Mouse (Mus musculus) kidney, adult 11 months (tissue): Measurements from ENCODE around the gene Pgap3.
"Not testable (repeated sequence)": the region's sequence is repeated elsewhere in the genome, so short reads cannot be mapped to it uniquely, and the experiment has no call there.

Experiments
- DNase-seq: peaks from one replicate; pipeline ENCODE4 v3.0.0; 2022

Gene Pgap3

DNA sequence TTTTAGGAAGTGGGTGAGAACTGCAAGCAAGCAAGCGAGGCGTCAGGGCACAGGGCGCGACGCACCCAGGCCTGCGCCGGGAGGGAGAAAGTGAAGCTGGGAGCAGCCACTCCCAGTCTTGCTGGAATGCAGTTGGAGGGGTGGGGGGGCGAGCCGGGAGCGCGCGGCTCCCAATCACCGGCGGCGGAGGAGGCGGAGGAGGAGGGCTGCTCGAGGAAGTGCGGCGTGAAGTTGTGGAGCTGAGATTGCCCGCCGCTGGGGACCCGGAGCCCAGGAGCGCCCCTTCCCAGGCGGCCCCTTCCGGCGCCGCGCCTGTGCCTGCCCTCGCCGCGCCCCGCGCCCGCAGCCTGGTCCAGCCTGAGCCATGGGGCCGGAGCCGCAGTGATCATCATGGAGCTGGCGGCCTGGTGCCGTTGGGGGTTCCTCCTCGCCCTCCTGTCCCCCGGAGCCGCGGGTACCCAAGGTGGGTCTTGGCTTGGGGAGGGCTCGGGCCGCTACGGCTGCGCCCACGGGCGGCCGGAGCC lies 12.0 kb upstream of the Pgap3 start, which contains the start of gene Erbb2:
TSS of gene Erbb2 (plus strand) at position 198 of the 524 bp plus-strand sequence.
- DNase-seq: peak; percentile 82

DNA sequence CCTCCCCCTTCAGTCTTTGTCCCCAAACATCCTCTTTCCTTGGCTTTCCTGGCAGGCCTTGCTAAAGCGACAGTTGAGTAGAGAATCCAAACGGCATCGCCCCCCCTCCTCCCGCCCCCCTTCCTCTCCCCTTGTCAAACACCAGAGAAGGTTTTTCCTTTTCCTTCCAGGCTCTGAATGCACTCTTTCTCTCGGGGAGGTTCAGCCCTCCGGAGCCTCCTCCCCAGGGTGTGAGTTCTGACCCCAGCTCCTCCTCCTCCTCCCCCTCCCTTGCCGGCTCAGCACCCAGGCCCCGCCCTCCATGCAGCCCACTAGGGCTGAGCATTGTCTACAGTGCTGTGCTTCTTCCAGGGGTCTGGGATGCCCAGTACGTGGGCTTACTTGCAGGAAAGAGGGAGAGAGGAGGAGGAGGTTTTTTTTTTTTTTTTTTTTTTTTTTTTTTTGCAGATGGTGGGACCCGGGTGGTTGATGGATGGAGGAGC lies 9.1 kb upstream of the Pgap3 start:
- peak; percentile 72 for DNase-seq

DNA sequence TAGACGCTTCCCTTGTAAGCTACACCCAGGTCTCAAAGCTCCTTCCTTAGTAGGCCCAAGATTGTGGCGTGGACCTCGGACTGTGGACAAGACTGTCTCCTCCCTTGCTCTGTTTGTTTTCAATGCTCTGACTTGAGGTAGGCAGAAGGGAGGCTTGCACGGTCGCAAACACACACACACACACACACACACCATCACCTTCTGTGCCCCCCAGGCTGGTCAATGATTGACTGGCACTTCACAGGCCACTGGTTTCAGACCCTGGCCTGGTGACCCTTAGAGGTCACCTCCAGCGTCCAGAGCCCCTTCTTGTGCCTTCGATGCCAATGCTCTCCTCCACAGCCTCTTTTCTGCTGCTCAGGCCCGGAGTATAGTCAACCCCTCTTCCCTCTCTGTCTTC lies 8.6 kb upstream of the Pgap3 start:
- DNase-seq: peak; percentile 92

DNA sequence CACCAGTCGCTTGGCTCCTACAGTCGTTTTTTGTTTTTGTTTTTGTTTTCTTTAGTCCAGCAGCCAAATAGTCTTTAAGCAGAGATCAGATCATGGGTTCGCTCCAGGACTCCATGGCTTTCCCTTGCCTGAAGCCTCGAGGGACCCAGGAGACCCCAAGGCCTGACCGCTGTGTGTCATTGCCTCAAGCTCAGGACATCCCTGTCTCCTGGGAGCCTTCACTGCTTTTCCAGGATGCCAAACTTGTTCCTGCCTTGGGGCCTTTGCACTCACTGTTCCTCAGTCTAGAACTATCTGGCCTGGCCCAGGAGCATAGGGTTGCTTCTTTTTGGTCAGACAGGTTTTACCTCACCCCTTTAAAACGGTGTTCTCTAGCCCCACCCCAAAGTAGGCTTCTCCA lies 6.3 kb upstream of the Pgap3 start:
- DNase-seq: no peak

DNA sequence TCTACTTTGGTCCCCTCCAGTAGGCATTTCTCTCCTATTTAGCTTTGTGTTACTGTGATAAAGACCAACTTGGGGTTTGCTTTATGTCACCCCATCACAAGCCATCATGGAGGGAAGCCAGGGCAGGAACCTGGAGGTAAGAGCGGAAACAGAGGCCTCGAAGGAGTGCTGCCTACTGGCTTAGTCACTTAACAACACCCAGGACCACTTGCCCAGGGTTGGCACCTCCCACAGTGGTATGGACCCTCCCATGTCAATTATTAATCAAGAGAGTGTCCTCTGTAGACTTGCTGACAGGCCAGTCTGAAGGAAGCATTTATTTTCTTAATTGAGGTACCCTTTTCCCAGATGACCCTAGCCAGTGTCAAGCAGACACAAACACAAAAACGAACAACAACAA lies 526 bp upstream of the Pgap3 start:
- DNase-seq: peak; percentile 84

DNA sequence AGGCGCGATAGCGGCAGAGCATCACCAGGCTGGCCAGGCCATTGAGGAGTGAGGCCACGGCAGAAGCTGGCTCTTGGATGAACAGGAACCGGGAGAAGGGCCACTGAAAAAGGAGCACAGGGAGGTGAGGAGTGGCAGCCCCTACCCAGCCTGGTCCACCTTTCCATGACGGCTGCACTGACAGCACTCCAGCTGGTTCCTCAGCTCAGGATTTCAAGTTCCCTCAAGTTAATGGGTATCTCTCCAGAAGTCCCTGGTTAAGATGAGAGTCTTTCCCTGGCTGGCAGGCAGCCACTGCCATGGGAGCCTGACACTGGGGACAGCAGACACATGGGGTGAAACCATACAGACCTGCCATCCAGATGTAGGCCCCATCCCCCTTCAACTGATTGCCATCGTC lies 2.3 kb downstream of the Pgap3 start:
- DNase-seq: no peak

DNA sequence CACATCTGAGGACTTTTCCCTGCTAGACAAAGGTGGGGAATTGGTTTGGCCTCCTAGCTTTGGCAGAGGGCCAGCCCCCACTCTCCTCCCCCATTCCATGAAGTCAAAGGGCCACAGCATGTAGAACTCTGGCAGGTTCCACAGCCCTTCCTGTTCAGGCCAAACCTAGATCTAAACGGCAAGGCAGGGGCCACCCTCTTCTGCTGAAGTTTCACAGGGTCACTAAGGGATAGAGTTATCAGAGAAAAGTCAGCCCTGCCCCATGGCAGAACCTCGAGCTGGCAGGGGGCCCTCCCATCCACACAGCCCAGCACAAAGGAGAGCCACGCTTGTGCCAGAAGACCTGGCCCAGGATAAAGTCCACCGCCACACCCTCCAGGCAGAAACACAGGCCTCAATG lies 5.2 kb downstream of the Pgap3 start:
- peak; percentile 85 for DNase-seq

DNA sequence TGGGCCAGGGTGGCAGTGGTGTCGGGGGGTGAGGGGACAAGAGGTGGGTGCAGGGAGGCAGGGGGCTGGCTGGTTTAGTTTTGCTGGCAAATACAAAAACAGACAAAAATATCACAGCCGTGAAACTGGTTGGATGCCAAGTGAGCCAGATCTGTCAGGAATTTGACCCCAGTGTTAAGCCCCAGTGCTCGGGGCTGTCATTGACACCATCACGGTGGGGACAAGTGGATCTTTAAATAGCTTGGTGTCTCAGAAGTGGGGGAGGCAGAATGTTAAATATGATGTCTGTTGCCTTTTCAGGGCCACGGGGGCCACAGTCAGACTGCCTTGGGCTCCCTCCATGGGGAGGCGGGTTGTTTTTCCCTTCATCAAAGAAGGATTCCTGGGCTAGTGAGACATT lies 6.0 kb downstream of the Pgap3 start:
- no peak for DNase-seq

DNA sequence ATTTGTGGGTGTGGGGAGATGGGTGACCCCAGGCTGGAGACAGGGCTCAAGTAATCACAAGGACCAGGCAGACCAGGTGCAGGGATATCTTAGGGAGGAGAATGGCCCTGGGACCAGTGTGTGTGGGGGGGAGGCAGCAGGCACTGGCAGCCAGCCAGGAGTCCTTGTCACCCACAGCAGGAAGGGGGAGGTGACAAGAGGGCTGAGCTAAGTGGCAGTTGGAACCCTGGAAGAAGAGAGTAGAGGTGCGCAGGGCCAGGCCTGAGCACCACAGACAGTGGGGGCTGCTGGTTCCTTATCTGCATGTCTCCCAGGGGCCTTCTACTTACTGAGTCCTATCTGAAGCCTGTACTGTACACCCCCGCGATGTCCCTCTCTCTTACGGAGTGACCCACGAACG lies 7.0 kb downstream of the Pgap3 start:
- DNase-seq: no peak

DNA sequence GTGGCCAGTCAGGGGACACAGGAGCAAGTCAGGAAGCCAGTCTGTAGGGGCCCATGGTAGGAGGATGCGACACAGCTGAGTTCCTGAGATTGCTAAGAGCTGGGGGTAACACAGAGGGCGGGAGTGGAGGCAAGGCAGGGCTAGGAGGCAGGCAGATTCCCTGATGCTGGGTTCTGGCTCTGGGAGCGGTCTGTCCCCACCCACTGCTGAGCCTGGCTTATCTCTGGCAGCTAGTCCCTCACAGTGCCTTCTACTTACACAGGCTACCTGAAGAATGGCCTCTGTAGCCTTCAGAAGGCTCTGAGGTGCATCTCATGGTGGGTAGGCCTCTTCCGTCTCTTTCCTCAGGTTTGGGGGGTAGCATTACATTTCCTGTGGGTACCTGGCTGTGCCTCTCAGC lies 7.6 kb downstream of the Pgap3 start:
- no peak for DNase-seq

DNA sequence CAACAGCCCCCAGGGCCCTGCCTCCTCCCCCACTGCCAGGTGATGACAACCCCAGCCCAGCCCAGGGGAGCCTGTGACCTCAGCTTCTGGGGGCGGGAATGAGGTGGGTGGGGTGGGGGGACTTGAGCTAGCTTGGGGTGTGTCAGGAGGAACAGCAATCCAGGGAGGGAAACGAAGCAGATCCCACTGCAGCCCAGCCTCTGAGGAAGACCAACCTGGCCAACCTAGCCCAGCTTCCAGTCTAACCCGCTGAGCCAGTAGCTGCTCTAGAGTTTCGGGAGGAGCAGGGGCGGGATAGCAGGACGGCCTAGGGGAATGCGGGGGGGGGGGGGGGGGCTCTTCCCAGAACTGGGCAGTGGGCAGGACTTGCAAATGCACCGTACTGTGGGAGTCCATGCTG lies 8.3 kb downstream of the Pgap3 start:
- DNase-seq: no peak

DNA sequence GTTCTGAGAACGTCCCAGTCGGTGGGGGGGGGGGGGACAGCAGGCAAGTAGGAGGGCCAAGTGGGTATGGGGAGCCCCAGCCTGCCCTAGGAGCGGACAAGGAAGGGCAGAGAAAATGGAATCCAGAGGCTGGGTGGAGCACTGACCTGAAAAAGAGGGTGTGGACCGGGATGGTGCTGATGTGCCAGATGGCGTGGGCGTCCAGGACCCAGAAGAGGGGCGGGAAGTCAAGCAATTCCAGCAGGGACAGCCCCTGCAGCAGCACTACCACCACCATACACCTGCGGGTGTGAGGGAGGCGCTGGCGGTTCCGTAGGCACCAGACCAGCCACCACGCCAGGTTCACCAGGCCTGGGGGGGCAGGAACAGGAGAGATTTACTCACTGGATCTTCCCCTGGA lies 10.1 kb downstream of the Pgap3 start:
- no peak for DNase-seq

DNA sequence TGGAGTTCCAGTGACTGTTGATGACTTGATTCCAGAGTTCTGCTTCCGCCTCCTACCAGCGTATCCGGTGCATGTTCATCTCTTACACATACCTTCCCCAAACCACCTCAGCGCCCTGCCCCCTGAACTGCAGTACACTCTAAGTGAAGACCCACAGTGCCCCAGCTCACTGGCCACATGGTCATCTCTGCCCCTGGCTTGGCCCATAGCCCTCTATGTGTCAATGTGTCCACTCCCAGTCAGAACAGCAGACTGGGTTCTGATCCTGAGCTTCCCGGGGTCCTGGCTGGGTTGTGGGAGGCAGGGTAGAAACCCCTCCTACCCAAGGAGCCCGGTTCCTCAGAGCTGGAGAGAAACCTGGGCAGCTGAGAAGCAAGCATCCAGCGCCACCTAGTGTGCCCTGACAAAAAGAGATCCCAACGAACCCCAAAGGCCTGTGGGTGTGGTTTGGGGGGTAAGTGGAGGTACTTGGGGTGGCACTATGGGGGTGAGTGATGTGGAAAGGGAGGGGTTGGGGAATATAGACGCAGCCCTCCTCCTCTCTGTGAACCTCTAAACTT lies 11.0 kb downstream of the Pgap3 start:
- DNase-seq: peak; percentile 50

DNA sequence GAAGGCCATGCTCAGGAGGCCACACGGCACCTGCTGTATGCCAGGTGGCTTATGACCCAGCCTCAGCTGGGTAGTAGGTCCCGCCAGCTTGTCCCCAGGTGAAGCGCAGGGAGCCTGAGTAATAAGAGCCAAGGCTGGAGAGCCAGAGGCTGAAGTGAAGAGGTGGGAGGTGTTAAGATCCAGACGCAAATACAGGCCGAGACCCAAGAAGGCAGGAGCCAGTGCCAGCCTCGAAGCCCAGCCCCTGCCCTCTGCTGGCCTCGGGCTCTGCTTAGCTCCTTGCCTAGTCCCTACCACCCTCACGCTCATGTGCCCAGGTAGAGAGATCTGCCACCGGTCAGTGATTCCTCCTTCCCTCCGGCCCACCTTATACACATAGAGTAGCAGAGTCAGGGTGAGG lies 12.0 kb downstream of the Pgap3 start:
- DNase-seq: peak; percentile 61

DNA sequence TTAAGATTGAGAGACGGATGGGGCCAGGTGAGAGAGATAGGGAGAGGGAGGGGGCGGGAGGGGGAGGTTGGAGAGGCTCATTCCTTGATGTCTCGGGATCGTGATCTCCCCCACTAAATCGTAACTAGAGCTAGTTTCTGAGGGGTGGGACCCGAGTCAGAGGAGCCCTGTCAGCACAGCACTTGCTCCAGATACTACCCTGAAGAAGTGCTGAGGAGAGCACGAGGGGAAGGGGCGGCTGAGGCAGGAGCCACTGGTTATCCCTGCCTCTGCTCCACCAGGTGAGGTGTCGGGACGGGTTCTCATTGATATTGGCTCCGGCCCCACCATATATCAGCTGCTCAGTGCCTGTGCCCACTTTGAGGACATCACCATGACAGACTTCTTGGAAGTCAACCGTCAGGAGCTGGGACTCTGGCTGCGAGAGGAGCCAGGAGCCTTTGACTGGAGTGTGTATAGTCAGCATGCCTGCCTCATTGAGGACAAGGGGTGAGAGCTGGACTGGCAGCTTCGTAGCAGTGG lies 13.2 kb downstream of the Pgap3 start:
- DNase-seq: no peak

DNA sequence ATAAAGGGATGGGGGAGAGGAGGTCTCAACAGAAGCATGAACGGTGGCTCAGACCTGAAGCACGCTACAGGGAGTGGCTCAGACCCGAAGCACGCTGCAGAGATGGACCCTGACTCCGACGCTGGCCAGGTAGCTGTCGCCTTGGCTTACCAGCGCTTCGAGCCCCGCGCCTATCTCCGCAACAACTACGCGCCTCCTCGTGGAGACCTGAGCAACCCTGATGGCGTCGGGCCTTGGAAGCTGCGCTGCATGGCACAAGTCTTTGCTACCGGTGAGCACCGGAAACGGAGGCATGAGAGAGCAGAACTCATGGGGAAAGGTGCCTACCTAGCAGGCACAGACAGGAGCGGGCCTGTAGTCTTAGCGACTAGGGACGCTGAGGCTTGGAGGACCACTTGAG lies 13.7 kb downstream of the Pgap3 start:
- no peak for DNase-seq

DNA sequence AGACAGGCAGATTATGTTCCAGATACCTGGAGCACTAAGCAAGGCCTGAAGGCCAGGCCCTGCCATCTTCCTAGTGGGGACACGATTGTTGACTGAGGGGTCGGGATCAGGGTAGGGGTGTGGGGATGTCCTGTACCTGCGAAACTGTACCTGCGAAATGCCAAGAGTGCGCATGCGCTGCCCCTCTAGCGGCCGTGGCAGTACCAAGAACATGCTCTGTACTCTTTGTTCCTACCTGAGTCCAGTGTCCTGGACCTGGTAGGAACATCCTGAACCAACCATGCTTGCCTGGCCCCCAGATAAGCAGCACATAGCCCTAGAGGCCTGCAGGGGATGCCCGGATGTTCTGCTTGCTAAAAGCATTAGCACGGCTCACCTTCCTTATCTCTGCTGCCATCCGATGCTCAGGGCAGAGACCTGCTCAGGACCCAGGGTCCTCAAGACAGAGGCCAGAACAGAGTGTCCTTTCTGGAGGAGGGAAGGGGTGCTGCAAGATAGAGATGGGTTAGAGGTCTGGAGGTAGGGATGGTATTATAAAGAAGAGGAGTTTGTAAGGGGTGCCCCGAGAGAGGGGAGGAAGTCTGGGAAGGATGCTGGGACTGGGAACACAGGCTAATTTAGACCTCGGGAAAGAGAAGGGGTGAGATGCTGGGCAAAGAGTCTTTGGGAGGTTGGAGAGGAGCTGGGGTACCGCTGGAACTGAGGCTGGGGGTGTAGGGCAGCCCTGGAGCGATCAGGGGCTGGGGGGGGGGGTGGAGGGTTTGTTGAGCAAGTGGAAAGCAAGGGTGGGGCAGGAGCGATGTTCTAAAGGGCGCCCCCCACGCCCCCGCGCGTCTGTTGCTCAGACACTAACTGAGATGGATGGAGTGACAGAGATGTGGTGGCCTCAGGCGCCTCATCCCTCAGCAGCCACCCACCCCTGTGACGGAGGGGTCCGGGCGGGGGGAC lies 14.4 kb downstream of the Pgap3 start, which contains the start of gene Pnmt:
TSS of gene Pnmt (plus strand) at position 813 of the 948 bp plus-strand sequence.
- DNase-seq: no peak

DNA sequence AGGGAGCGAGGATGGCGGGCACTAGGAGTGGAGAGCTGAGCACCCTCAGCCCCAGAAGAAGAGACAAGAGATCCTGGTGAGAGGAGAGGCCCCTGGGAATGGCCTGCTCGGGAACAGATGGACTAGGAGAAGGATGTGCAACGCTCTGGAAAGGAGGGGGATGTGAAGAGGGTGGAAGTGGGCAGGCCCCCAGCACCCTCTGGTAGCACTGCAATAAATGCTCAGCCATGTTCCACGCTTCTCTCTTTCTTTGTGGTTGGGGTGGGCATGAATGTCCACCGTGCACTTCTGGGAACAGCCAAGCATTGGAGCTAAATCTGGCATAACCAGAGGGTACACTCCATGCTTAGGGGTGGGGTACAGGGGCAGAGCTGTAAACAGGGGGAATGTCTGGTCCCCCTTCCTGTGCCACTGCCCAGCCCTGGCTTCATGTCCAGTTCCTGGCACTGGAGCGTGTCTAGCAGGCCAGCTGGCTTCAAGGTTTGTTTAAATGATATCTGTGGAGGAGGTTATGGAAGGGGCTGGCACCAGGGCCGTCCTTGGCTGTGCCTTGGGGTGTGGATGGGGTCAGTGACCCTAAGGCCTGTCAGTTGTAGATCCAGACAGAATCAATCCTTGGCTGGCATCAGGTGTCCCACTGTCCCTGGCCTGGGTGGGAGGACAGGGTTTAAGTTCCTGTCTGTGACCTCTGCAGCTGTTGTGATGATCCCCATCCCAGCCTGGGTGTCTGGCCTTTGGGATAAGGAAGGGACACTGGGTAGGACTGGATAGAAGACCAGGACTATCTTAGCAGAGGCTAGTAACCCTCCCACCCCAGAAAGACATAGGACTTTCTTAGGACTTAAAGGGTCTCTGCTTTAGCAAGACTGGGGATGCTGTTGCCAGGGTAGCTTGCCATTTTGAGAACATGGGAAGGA lies 15.3 kb downstream of the Pgap3 start:
- no peak for DNase-seq

DNA sequence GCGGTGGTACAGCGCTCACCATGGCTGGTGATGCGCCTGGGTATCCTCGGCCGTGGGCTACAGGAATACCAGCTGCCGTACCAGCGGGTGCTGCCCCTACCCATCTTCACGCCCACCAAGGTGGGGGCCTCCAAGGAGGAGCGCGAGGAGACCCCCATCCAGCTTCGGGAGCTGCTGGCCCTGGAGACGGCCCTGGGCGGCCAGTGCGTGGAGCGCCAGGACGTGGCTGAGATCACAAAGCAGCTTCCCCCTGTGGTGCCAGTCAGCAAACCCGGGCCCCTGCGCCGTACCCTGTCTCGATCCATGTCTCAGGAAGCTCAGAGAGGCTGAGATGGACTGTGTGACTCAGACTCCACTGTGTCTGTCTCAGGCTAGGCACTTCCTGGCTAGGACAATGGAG lies 16.1 kb downstream of the Pgap3 start:
- DNase-seq: no peak

DNA sequence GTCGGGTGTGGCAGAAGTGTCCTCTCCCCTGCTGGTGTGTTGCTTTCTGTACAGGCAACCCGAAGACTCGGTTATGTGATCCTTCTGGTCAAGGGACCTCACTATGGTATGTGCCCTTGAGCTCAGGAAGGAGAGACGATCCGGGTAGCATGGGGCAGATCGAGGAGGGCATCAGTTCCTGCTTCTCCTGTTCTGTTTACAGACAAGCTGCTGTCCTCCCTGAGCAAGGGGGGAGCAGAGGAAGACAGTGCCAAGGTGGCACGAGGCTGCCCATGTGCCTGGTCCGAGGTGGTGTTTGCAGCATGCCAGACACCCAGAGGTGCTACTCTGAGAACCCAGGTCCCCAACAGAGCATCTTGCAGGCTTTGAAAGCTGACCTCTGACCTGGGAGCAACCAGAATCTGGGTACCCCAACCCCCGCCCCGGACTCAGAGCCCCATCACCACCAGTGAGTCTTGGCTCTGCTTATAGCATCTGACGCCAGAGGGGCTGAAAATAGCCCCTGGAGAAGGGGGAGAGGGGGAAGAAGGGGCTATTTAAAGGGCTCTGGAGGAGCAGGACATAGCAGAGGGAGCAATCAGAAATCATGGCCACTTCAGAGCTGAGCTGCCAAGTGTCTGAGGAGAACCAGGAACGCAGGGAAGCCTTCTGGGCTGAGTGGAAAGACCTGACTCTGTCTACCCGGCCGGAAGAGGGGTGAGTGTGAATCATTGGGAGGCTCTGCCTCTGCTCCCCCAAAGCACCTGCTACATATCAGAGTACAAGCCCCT lies 16.8 kb downstream of the Pgap3 start, which contains the start of gene Tcap:
TSS of gene Tcap (plus strand) at position 551 of the 770 bp plus-strand sequence.
- no peak for DNase-seq

DNA sequence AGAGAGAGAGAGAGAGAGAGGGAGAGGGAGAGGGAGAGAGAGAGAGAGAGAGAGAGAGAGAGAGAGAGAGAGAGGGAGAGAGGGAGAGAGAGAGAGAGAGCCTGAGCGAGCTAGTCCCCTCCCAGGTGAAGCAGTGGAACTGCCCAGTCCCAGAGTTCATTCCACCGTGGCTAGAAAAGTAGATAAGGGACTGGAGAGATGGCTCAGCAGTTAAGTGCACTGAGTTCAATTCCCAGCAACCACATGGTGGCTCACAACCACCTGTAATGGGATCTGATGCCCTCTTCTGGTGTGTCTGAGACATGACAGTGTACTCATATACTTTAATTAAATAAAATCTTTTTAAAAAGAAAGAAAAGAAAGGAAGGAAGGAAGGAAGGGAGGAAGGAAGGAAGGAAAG lies 17.9 kb downstream of the Pgap3 start:
- not testable (repeated sequence) for DNase-seq

DNA sequence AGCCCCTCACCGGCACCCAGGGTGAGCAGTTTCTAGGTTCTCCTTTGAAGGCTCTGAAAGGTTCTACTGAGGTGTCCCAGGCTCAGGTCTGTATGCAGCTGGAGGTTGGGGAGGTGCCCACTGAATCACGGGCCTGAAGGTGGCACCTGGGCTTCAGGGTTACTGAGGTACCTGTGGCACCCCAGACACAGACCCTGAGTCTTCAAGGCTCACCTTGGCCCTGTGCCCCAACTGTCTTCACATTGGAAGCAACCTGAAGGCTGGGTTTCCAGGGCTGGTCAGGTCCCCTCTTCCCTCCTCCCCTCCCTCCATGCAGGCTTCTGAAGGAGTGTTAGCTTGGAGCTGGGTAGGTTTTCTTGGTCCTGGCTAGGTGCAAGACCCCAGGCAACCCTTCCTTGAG lies 18.6 kb downstream of the Pgap3 start:
- no peak for DNase-seq
